ENCODE assay signal across 26 mouse cellular contexts in the genomic region with DNA sequence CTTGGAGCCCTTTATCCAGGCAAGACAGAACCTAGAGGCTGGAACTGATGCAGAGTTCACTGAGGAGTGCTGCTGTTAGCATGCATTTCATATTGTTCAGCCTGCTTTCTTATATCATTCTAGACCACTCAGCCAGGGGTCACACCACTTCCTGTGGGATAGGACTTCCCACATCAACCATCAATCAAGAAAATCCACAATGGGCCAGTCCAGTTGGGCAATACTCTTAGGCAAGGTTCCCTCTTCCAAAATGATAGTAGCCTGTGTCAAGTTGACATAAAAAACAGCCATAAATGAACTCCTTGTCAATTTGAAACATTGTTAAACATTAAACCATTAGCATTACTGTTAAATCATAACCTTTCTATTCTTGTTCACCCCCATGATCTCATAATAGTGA. TPM values are rescaled to one million over a fixed set of nuclear protein-coding genes. Genes with fewer than 3 reads are reported as not detected.
A peak's percentile ranks its signal among the peaks of the same experiment; 100 is the strongest.
DNase-seq lines count a peak whose midpoint lies in the region; ATAC-seq and TF ChIP-seq lines count a peak whose summit lies in the region.
"Had no signal": no experiment of that assay in that cellular context is flagged by ENCODE, and none has a peak within 500 bp of the region (broad histone marks: within the 10 kb centered on the region; RNA-seq: fewer than 3 reads in every experiment).

No protein-coding gene starts in this region.

- peak; percentile 27 for DNase-seq in kidney, postnatal 0 days (ENCODE audit: low spot score)
- DNase-seq in 416B (ENCODE audit: low read depth), result peak; percentile 78
- DNase-seq in natural killer cell, adult 2 months (ENCODE audit: low spot score in 2 of 2), result no peak
- no peak for DNase-seq in adrenal gland, adult (ENCODE audit: inconsistent age in 2 of 2, low spot score in 1 of 2)
- DNase-seq: adrenal gland, postnatal 14 days; B cell, adult 2 months; cerebellum, adult 8-10 months; gastrocnemius, postnatal 10 days; heart, adult 2 months; liver; liver, postnatal 0 days; lung, postnatal 10 days; midbrain, embryonic 14.5 days; right cerebral cortex, postnatal 25 days had no signal

- H3K4me3 ChIP-seq in kidney, postnatal 0 days (replicated peaks; ENCODE audit: low read depth, low read length), result no peak overlapping the region
- H3K4me3 ChIP-seq in kidney, embryonic 16.5 days (ENCODE audit: low read length), result no peak overlapping the region
- no peak overlapping the region for H3K4me3 ChIP-seq in macrophage (ENCODE audit: inconsistent target)
- H3K4me3 ChIP-seq: embryonic facial prominence, embryonic 15.5 days; forebrain, embryonic 15.5 days; heart, adult 2 months; heart, embryonic 13.5 days; layer of hippocampus, adult 2 months; limb, embryonic 10.5 days; neural tube, embryonic 12.5 days had no signal

- TF ChIP-seq CTCF in kidney, postnatal 0 days (IDR thresholded peaks at IDR 0.05; ENCODE audit: low read depth), result no peak

- H3K79me2 ChIP-seq in macrophage (ENCODE audit: inconsistent target), result peaks cover 100% of the 10 kb centered on the region

- H3K27ac ChIP-seq in kidney, postnatal 0 days, result no peak overlapping the region
- no peak overlapping the region for H3K27ac ChIP-seq in kidney, embryonic 16.5 days (ENCODE audit: low read length)
- peak overlapping the region; percentile 98 for H3K27ac ChIP-seq in macrophage
- H3K27ac ChIP-seq: embryonic facial prominence, embryonic 15.5 days; forebrain, embryonic 15.5 days; heart, adult 2 months; heart, embryonic 13.5 days; hindbrain, embryonic 14.5 days; layer of hippocampus, adult 2 months; limb, embryonic 10.5 days; neural tube, embryonic 12.5 days had no signal

- no peak overlapping the region for H3K4me2 ChIP-seq in kidney, postnatal 0 days (ENCODE audit: low read length)
- H3K4me2 ChIP-seq in kidney, embryonic 16.5 days (replicated peaks; ENCODE audit: low read depth, low read length), result no peak overlapping the region
- H3K4me2 ChIP-seq: embryonic facial prominence, embryonic 15.5 days; forebrain, embryonic 15.5 days; heart, embryonic 13.5 days; hindbrain, embryonic 14.5 days; neural tube, embryonic 12.5 days had no signal

- no peaks in the 10 kb centered on the region for H3K27me3 ChIP-seq in kidney, postnatal 0 days (ENCODE audit: insufficient read depth, low read length)
- H3K27me3 ChIP-seq in kidney, embryonic 16.5 days (ENCODE audit: insufficient read depth, low read length), result no peaks in the 10 kb centered on the region
- H3K27me3 ChIP-seq: CH12.LX; embryonic facial prominence, embryonic 15.5 days; forebrain, embryonic 15.5 days; heart, embryonic 13.5 days; neural tube, embryonic 12.5 days had no signal

- no peak for ATAC-seq in kidney, postnatal 0 days (replicated peaks; ENCODE audit: low FRiP score, low read depth)
- ATAC-seq in kidney, embryonic 16.5 days (ENCODE audit: low FRiP score, low TSS enrichment), result no peak
- peak; percentile 96 for ATAC-seq in common myeloid progenitor, adult 5-6 weeks (replicated peaks; ENCODE audit: low read depth, poor library complexity, severe bottlenecking)
- ATAC-seq: forebrain, embryonic 15.5 days; liver, postnatal 0 days had no signal

- no peak overlapping the region for H3K9ac ChIP-seq in kidney, postnatal 0 days (ENCODE audit: low read depth, low read length)
- H3K9ac ChIP-seq in kidney, embryonic 16.5 days (replicated peaks; ENCODE audit: low read length), result no peak overlapping the region
- H3K9ac ChIP-seq: embryonic facial prominence, embryonic 15.5 days; forebrain, embryonic 15.5 days; heart, embryonic 13.5 days; hindbrain, embryonic 14.5 days; liver, postnatal 0 days; neural tube, embryonic 12.5 days had no signal

- no peaks in the 10 kb centered on the region for H3K4me1 ChIP-seq in kidney, postnatal 0 days (replicated peaks; ENCODE audit: insufficient read depth, low read length)
- no peaks in the 10 kb centered on the region for H3K4me1 ChIP-seq in kidney, embryonic 16.5 days (ENCODE audit: insufficient read depth, low read length)
- H3K4me1 ChIP-seq: embryonic facial prominence, embryonic 15.5 days; forebrain, embryonic 15.5 days; neural tube, embryonic 12.5 days had no signal

- no peaks in the 10 kb centered on the region for H3K9me3 ChIP-seq in kidney, postnatal 0 days (replicated peaks; ENCODE audit: low read length)
- no peaks in the 10 kb centered on the region for H3K9me3 ChIP-seq in kidney, embryonic 16.5 days (ENCODE audit: low read length)
- H3K9me3 ChIP-seq: embryonic facial prominence, embryonic 15.5 days; forebrain, embryonic 15.5 days; G1E; heart, embryonic 13.5 days; limb, embryonic 10.5 days; neural tube, embryonic 12.5 days had no signal

- no peaks in the 10 kb centered on the region for H3K36me3 ChIP-seq in kidney, postnatal 0 days (ENCODE audit: insufficient read depth, low read length)
- H3K36me3 ChIP-seq in kidney, embryonic 16.5 days (ENCODE audit: insufficient read depth, low read length), result no peaks in the 10 kb centered on the region
- H3K36me3 ChIP-seq in macrophage (ENCODE audit: inconsistent target), result no peaks in the 10 kb centered on the region
- H3K36me3 ChIP-seq: embryonic facial prominence, embryonic 15.5 days; forebrain, embryonic 15.5 days; G1E; heart, embryonic 13.5 days; limb, embryonic 10.5 days; neural tube, embryonic 12.5 days had no signal

RNA-seq across cellular contexts. Expression of a gene that starts 34.6 kb away (rescaled TPM):
- 8.8 and 9.3 TPM in 2 replicates for polyA plus RNA-seq in kidney, postnatal 0 days (2015; fragmentation: Nextera tagmentation; extraction: Ambion mirVana)
- polyA plus RNA-seq in kidney, embryonic 16.5 days (2015; fragmentation: Nextera tagmentation; extraction: Ambion mirVana), result 10.3 and 13.9 TPM in 2 replicates
- total RNA-seq in common myeloid progenitor, adult 5-6 weeks (2017), result 15.0 and 16.9 TPM in 2 replicates
- 100 to 1,000 TPM in 24 of 26 experiments, 10 to 100 TPM in 2; 39.3 to 674 (median 405) TPM for total RNA-seq in macrophage (2018; cell fraction: chromatin; rRNA removed)
- total RNA-seq in macrophage (2018; cell fraction: cytosol; rRNA removed), result 100 to 1,000 TPM in 4 of 26 experiments, 10 to 100 TPM in 22; 41.9 to 112 (median 87.0) TPM
- 100 to 1,000 TPM in 24 of 26 experiments, 10 to 100 TPM in 2; 65.7 to 534 (median 251) TPM for total RNA-seq in macrophage (2018; cell fraction: nucleus; rRNA removed)
- polyA plus RNA-seq in macrophage (2018), result 41.3 to 60.1 TPM (median 48.0 TPM) in 3 replicates

Comparison
In these comparisons a context has a peak if more than half of its experiments do, and no peak if none do; other contexts are left out.
1. DNase-seq: peak in kidney, postnatal 0 days (single experiment) and 416B (single experiment); none in natural killer cell, adult 2 months (0 of 2) and adrenal gland, adult (0 of 2).